Comparison of ENCODE assay signal across 8 mouse cellular contexts in genomic region chr5:35925171-35925634, GRCm38 (mm10). TPM values are rescaled to one million over a fixed set of nuclear protein-coding genes. Genes with fewer than 3 reads are reported as not detected.
DNase-seq lines count a peak whose midpoint lies in the region; ATAC-seq and TF ChIP-seq lines count a peak whose summit lies in the region.

No protein-coding gene starts in this region.

- H3K4me3 ChIP-seq in embryonic facial prominence, embryonic 14.5 days (ENCODE audit: low read depth, low read length), result no peak overlapping the region
- no peak overlapping the region for H3K4me3 ChIP-seq in heart, postnatal 0 days (ENCODE audit: low read depth, low read length)
- H3K4me3 ChIP-seq in neural tube, embryonic 14.5 days (ENCODE audit: low read depth, low read length), result no peak overlapping the region

- H3K4me2 ChIP-seq in embryonic facial prominence, embryonic 14.5 days (ENCODE audit: low read depth, low read length), result no peak overlapping the region
- H3K4me2 ChIP-seq in heart, postnatal 0 days (ENCODE audit: low read depth, low read length), result 0 out of 2 replicates have a peak overlapping the region, but pooled peaks have one; percentile 13
- no peak overlapping the region for H3K4me2 ChIP-seq in neural tube, embryonic 14.5 days (ENCODE audit: low read depth, low read length)

- TF ChIP-seq EP300 in heart, postnatal 0 days (IDR thresholded peaks at IDR 0.05; ENCODE audit: low read depth), result no peak

- no peaks in the 10 kb centered on the region for H3K27me3 ChIP-seq in embryonic facial prominence, embryonic 14.5 days (replicated peaks; ENCODE audit: control insufficient read depth, insufficient read depth, low read length)
- no peaks in the 10 kb centered on the region for H3K27me3 ChIP-seq in heart, postnatal 0 days (ENCODE audit: control insufficient read depth, insufficient read depth, low read length)
- no peaks in the 10 kb centered on the region for H3K27me3 ChIP-seq in neural tube, embryonic 14.5 days (ENCODE audit: control insufficient read depth, insufficient read depth, low read length)

- peaks cover 49% of the 10 kb centered on the region for H3K4me1 ChIP-seq in embryonic facial prominence, embryonic 14.5 days (ENCODE audit: control insufficient read depth, insufficient read depth, low read length)
- H3K4me1 ChIP-seq in heart, postnatal 0 days (ENCODE audit: control insufficient read depth, insufficient read depth), result peaks cover 60% of the 10 kb centered on the region
- peaks cover 43% of the 10 kb centered on the region for H3K4me1 ChIP-seq in neural tube, embryonic 14.5 days (ENCODE audit: control insufficient read depth, insufficient read depth, low read length)

- peak overlapping the region; percentile 10; the same call in 1 of the 2 replicates for H3K27ac ChIP-seq in embryonic facial prominence, embryonic 14.5 days (replicated peaks; ENCODE audit: low read depth, low read length)
- H3K27ac ChIP-seq in heart, postnatal 0 days (ENCODE audit: low read depth), result peak overlapping the region; percentile 98
- peak overlapping the region; percentile 1; the same call in 1 of the 2 replicates for H3K27ac ChIP-seq in neural tube, embryonic 14.5 days (ENCODE audit: low read depth, low read length)

- no peaks in the 10 kb centered on the region for H3K9me3 ChIP-seq in embryonic facial prominence, embryonic 14.5 days (ENCODE audit: control insufficient read depth, low read length)
- H3K9me3 ChIP-seq in heart, postnatal 0 days (replicated peaks; ENCODE audit: control insufficient read depth, low read length), result no peaks in the 10 kb centered on the region
- H3K9me3 ChIP-seq in neural tube, embryonic 14.5 days (ENCODE audit: control insufficient read depth, low read length), result no peaks in the 10 kb centered on the region

- WGBS in embryonic facial prominence, embryonic 14.5 days, result 34% methylated on average over 12 of the region's 12 CpGs
- 42% methylated on average over 12 of the region's 12 CpGs for WGBS in heart, postnatal 0 days
- 19% methylated on average over 12 of the region's 12 CpGs for WGBS in neural tube, embryonic 14.5 days

- peak; percentile 12; the same call in 1 of the 2 replicates for ATAC-seq in embryonic facial prominence, embryonic 14.5 days (ENCODE audit: low read depth)
- no peak for ATAC-seq in heart, postnatal 0 days (ENCODE audit: insufficient read depth, low read depth)
- peak; percentile 62 for ATAC-seq in neural tube, embryonic 14.5 days (ENCODE audit: low read depth)

- intact Hi-C loops in gastrocnemius, postnatal 14 days (cut with DNase I; ENCODE audit: low total_unique reads), result no loop called here
- intact Hi-C loops in gastrocnemius, postnatal 36 days (cut with DNase I), result no loop called here

- TF ChIP-seq CTCF in heart, postnatal 0 days (IDR thresholded peaks at IDR 0.05; ENCODE audit: low read depth), result no peak

- H3K36me3 ChIP-seq in embryonic facial prominence, embryonic 14.5 days (ENCODE audit: control insufficient read depth, insufficient read depth, low read length), result peaks cover 3% of the 10 kb centered on the region; the same call in 1 of the 2 replicates
- H3K36me3 ChIP-seq in heart, postnatal 0 days (replicated peaks; ENCODE audit: control insufficient read depth, insufficient read depth, low read length), result no peaks in the 10 kb centered on the region; the same call in 1 of the 2 replicates
- no peaks in the 10 kb centered on the region for H3K36me3 ChIP-seq in neural tube, embryonic 14.5 days (ENCODE audit: control insufficient read depth, insufficient read depth, low read length)

- DNase-seq in gastrocnemius, postnatal 14 days, result peak; percentile 61
- no peak for DNase-seq in gastrocnemius, postnatal 36 days
- peak; percentile 50 for DNase-seq in embryonic facial prominence, embryonic 14.5 days (ENCODE audit: low spot score)
- DNase-seq in heart, postnatal 0 days (ENCODE audit: low spot score), result no peak
- peak; percentile 45 to 59 for DNase-seq in layer of hippocampus, adult 8-10 months (ENCODE audit: low spot score in 2 of 2)
- no peak for DNase-seq in urinary bladder, postnatal 4 days (ENCODE audit: low spot score in 2 of 2)
- no peak for DNase-seq in spleen, adult 12 weeks (ENCODE audit: low spot score)

- H3K9ac ChIP-seq in embryonic facial prominence, embryonic 14.5 days (ENCODE audit: low read depth, low read length), result no peak overlapping the region
- no peak overlapping the region for H3K9ac ChIP-seq in heart, postnatal 0 days (replicated peaks; ENCODE audit: low read depth, low read length)
- H3K9ac ChIP-seq in neural tube, embryonic 14.5 days (replicated peaks; ENCODE audit: low read depth, low read length), result no peak overlapping the region

RNA-seq across cellular contexts. Expression of gene Afap1, which starts 32.1 kb away (rescaled TPM):
- total RNA-seq in gastrocnemius, postnatal 14 days (2021), result 10 to 100 TPM; 11.0 to 14.5 TPM
- 1 to 10 TPM; 6.3 to 6.9 TPM for total RNA-seq in gastrocnemius, postnatal 36 days (2021)
- polyA plus RNA-seq in embryonic facial prominence, embryonic 14.5 days (2014; fragmentation: Nextera tagmentation; extraction: Ambion mirVana), result 24.7 and 28.0 TPM in 2 replicates
- total RNA-seq in heart, postnatal 0 days (2014; rRNA removed; ENCODE audit: low replicate concordance), result 25.9 and 30.3 TPM in 2 replicates
- 13.6 and 14.9 TPM in 2 replicates for polyA plus RNA-seq in heart, postnatal 0 days (2015; fragmentation: Nextera tagmentation; extraction: Ambion mirVana)
- total RNA-seq in layer of hippocampus, adult 8-10 months (2022), result 10 to 100 TPM; 26.1 to 37.1 (median 28.7) TPM
- polyA plus RNA-seq in neural tube, embryonic 14.5 days (2014; fragmentation: Nextera tagmentation; extraction: Ambion mirVana), result 73.7 and 74.1 TPM in 2 replicates

Comparison
In these comparisons a context has a peak if more than half of its experiments do, and no peak if none do; other contexts are left out.
1. DNase-seq: peak in gastrocnemius, postnatal 14 days (single experiment), embryonic facial prominence, embryonic 14.5 days (single experiment) and layer of hippocampus, adult 8-10 months (2 of 2); none in gastrocnemius, postnatal 36 days (0 of 2), heart, postnatal 0 days (single experiment), urinary bladder, postnatal 4 days (0 of 2) and spleen, adult 12 weeks (single experiment).
2. H3K27ac ChIP-seq: peak in every context shown above with its lines; median percentile 98 in heart, postnatal 0 days; 10 in embryonic facial prominence, embryonic 14.5 days; 1 in neural tube, embryonic 14.5 days.